Mouse (Mus musculus) 3134 (cell line): Measurements from ENCODE around the gene Prkag1.

Source experiments
- DNase-seq: peaks from one replicate; pipeline ENCODE4 v3.0.0-alpha.2; 2011; ENCODE audit warnings: low spot score; ENCODE audit not compliant: insufficient read length; ENCODE audit errors: extremely low read depth

The Prkag1 gene

GRCm38 (mm10) chr15:98830736-98831683, at the start of gene Prkag1:
Gene Prkag1 (minus strand): TSS chr15:98831521.
- peak; percentile 96 for DNase-seq

GRCm38 (mm10) chr15:98877331-98877730, 46.0 kb upstream of the Prkag1 start:
- no peak for DNase-seq

DNA sequence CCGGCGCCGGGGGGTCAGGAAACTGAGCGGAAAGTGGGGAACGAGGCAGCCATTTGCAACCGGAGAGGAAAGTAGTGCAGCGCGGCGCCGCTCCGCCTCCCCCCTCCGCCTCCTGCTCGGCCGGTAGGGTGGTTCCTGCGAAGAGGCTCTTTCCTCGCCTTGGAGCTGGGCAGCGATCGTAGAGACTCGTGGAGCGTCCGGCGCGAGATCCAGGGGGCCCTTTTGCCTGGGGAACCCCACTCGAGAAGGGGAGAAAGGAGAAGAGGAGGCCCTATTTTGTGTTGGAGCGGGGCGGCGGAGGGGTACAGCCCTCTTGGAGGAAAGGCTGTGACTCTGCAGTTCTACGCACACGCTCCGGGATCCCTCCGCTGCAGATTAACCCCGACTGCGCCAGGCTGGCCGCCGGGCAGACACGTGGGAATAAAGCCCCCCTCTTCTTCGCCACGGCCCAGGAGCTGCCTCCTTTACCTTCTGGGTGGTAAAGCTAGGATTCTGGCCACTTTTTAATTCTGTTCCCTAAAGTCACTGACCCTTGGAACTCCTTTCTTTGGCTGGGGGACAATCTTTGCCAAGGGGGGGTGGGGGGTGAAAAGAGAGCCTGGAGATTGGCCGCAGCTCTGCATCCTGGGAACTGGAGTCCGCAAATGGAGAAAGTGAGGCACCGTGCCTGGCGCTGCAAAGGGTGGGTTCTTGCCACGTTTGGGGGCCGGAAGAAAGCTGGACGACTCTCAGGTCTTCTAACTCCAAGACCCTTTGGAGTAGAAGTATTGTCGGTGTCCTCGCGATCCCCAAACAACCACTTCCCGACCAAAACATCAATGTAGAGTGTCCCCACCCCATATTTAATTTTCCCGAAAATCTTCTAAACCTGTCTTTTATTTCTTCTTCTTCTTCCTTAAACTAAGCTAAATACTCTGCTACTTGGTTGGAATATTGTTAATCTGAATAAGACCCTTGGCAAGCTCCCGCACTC, 40.9 kb upstream of the Prkag1 start:
- DNase-seq: peak; percentile 93

DNA sequence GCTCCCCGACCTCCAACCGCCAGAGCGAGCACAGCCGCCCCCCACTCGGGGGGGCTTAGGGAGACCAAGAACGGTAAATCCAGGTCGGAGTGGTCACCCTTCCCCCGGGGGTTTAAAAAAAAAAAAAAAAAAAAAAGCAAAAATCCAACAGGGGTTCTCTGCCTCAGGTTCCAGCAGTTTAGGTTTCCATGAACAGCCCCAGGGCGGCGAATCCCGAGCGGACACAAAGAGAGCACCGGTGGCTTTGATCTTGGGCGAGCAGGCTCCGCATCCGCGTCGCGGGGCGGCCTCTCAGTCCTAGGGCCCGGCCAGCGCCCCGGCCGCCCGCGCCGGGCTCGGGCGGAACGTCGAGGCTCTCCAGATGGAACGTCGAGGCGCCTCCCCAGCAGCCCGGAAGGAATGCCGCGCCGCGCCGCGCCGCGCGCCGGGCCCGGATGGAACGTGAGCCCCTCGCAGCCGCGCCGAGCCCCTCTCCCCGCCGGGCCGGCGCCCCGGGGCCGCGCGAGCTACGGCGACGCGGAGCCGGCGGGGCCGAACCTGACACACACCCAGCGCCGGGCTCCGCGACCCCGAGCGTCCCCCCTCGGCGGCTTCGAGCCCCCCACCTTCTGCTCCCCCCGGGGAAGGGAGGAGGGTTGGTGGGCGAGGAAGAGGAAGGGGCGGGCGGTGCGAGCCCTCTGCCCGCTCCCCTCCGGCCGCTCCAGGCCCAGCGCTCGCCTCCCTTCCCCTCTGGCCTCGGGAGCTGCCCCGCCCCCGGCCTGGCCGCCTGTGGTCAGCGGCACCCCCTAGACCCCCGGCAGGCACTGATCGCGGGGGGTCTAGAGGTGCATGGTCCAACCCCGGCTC, 40.0 kb upstream of the Prkag1 start, which contains the start of gene Kmt2d:
TSS of gene Kmt2d (minus strand) at position 135 of the 846 bp plus-strand sequence.
- peak; percentile 56 for DNase-seq

DNA sequence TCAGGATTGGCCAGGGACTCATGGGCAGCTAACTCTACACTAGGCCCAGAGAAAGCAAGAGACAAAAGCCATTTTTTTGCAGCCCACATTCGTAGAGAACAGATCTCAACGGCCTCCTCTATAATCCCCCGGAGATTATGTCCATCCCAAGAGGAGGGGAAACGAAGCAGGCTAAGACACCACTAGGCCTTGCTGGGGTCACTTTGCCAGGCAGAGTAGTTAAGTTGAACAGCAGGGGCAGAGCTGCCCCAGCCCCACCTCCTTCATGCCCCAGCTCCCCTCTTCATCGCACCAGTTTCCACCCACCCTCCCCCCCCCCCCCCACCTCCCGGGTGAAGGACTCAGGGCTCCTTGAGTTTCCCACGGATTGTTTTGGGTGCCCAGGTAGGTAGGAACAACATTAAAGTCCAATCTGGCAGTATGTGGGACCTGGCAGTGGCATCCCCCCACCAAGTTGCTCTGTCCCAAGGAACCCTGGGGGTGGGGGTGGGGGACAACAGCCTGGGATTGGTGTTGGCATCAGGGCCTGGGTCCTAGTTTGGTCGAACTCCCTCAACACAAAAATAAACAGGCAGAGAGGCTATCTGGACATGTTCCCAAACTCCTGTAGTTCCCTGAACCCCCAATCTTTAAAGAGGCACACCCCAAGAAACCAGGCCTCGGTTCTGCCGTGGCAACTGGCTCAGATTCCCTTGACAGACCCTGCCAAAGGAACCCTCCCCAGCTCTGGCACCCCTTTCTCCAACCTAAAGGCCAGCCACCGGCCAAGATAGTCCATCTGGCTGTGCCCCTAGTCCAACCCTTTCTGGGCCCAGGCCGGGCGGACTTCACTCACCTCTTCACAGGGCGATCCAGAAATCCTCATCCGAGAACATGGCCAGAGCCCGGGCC, 39.1 kb upstream of the Prkag1 start:
- DNase-seq: no peak

- no peak for DNase-seq
Observed at GRCm38 (mm10) chr15:98869342-98870178, 38.2 kb upstream of the Prkag1 start.

- DNase-seq: no peak
Observed at GRCm38 (mm10) chr15:98868346-98869063, 37.2 kb upstream of the Prkag1 start.

GRCm38 (mm10) chr15:98867321-98867720, 36.0 kb upstream of the Prkag1 start:
- no peak for DNase-seq

DNA sequence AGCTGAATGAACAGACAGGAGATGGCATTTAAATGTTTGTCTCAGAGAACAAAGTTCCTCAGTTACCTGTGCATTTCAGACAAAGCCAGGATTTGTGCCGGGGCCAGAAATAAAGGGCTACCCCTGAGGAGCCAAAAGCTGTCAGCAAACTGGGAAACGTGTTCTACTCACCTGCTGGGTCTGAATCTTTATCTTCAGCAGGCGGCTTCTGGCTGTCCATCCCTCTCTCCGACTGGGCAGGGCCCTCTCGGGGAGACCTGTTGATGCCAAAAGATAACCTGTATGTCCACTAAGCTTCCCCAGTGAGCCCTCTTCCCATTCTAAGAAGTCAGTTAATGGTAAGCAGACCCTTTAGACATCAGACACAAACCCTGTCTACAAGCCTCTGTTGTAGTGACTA, 35.2 kb upstream of the Prkag1 start:
- no peak for DNase-seq

- DNase-seq: no peak
Observed at GRCm38 (mm10) chr15:98865771-98866170, 34.5 kb upstream of the Prkag1 start.

DNA sequence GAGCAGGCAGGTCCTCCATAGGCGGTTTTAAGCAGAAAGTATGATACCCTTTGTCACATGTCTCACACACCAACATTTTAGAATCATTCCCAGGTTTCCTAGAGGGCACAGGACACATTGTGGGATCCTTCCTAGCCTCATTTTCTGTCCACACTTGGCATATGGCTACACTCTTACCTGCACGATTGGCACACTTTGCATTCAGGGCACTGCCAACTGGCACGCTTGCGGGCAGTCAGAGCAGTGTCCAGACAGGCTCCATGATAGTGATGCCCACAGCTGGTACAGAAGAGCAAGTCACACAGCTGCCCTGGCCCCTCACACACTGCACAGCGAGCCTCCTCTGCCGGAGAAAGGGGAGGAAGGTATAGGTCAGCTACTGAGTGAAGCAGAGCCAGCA, 33.6 kb upstream of the Prkag1 start:
- DNase-seq: no peak

DNA sequence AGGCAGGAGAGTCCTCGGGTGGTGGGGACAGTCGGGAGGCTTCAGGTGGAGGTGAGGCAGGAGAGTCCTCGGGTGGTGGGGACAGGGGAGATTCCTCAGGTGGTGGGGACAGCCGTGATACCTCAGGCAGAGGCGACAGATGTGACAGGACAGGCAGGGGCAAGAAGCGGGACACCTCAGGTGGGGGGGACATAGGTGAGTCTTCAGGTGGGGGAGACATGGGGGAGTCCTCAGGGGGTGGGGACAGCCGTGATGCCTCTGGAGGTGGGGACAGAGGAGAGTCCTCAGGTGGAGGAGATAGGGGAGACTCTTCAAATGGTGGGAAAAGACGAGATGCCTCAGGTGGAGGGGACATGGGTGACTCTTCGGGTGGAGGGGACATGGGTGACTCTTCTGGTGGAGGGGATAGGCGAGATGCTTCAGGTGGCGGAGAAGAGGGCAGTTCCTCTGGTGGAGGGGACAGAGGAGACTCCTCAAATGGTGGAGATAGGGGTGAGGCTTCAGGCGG, 32.2 kb upstream of the Prkag1 start:
- no peak for DNase-seq

- no peak for DNase-seq
Observed at GRCm38 (mm10) chr15:98861701-98862410, 30.5 kb upstream of the Prkag1 start.

DNA sequence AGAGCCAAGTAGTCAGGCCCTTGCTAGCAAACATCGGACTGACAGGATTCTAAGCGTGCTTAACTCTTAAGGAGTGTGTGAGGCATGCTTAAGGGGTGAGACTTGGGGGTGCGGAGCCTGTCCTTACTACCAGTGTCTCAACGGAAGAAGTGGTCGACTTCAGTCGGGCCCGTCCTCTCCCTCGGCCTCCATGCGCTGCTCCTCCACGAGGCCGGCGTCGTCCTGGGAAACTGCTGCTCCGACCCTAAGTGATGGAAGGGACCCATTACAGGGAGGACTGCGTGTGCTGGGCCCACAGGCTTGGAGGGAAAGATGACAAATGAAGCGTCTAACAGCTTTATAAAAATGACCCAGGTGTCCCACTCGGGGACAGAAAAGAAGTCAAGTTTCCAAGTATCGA, 29.6 kb upstream of the Prkag1 start:
- no peak for DNase-seq

DNA sequence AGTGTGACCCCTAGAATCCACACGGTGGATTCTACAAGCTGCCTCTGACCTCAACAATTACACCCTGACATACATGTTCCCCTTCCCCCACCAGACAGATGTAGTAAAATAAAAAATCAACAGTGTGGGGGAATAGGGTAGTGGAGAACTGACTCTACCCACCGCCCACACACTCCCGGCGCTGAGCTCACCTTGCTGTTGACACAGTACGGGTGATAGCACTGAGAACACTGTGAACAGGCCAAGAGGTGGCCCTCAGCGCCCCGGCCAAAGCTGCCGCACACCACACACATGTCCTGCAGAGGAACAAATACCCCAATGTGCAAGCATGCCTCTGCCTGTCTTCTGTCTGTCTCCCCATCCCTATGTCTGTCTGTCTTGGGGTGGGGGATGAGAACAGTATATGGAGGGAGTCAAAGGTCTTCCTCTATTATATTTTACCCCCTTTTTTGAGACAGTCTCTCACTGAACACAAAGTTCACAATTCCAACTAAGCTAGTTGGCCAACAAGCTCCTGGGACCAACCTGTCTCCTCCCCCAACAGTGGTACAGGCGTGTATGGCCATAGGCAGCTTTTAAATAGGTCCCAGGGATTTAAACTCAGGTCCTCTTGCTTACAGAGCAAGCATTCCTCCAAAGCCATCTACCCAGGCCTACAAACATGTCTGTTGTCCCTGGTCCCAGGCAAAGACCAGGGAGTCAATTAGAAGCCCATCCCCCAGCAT, 28.2 kb upstream of the Prkag1 start:
- no peak for DNase-seq

- DNase-seq: peak; percentile 8
Observed at GRCm38 (mm10) chr15:98854214-98854613, 22.9 kb upstream of the Prkag1 start.
